Mouse (Mus musculus) intestine, embryonic 14.5 days (tissue): ENCODE data around the gene Gm20767. TPM values are rescaled to one million over a fixed set of nuclear protein-coding genes. Genes with fewer than 3 reads are reported as not detected.
"Not testable (repeated sequence)": the region's sequence is repeated elsewhere in the genome, so short reads cannot be mapped to it uniquely, and the experiment has no call there.

Experiments
- ATAC-seq: fragments of 200-750 bp; cut with Nextera tagmentation; replicated peaks from 2 replicates; pipeline ENCODE4 v1.8.0; 2017; ENCODE audit warnings: low read depth, moderate number of reproducible peaks, moderate TSS enrichment, moderate library complexity; ENCODE audit not compliant: low FRiP score, low TSS enrichment
- DNase-seq: peaks from one replicate; pipeline ENCODE4 v3.0.0-alpha.2; 2018; ENCODE audit warnings: low spot score
- H3K27ac ChIP-seq: fragments of 300-500 bp; sonication (generic); 2 replicates; pipeline ENCODE4 v1.5.1; 2014; ENCODE audit warnings: low read depth, mild to moderate bottlenecking, control low read depth
- H3K27me3 ChIP-seq: fragments of 300-500 bp; sonication (generic); replicated peaks from 2 replicates; pipeline ENCODE4 v1.6.1; 2014; ENCODE audit warnings: low read length, control low read depth; ENCODE audit not compliant: control insufficient read depth, insufficient read depth
- H3K36me3 ChIP-seq: fragments of 300-500 bp; sonication (generic); 2 replicates; pipeline ENCODE4 v1.6.1; 2014; ENCODE audit warnings: low read length, control low read depth; ENCODE audit not compliant: control insufficient read depth, insufficient read depth
- H3K4me1 ChIP-seq: fragments of 300-500 bp; sonication (generic); replicated peaks from 2 replicates; pipeline ENCODE4 v1.6.1; 2014; ENCODE audit warnings: low read length, control low read depth, mixed read lengths; ENCODE audit not compliant: control insufficient read depth, insufficient read depth
- H3K4me2 ChIP-seq: fragments of 300-500 bp; sonication (generic); 2 replicates; pipeline ENCODE4 v1.6.1; 2014; ENCODE audit warnings: low read length
- H3K4me3 ChIP-seq: fragments of 300-500 bp; sonication (generic); 2 replicates; pipeline ENCODE4 v1.5.1; 2014; ENCODE audit warnings: low read depth, low read length, control low read depth, mixed read lengths
- H3K9ac ChIP-seq: fragments of 300-500 bp; sonication (generic); 2 replicates; pipeline ENCODE4 v1.6.1; 2014; ENCODE audit warnings: mild to moderate bottlenecking, low read length
- H3K9me3 ChIP-seq: fragments of 300-500 bp; sonication (generic); 2 replicates; pipeline ENCODE4 v1.6.1; 2016; ENCODE audit warnings: low read length, control low read depth; ENCODE audit not compliant: control insufficient read depth
- WGBS: fragments of 180-500 bp; shearing (Covaris S2); extraction: QIAGEN DNeasy Blood & Tissue Kit; methylation state at CpG from one replicate; pipeline ENCODE4 v1.1.7; 2014; 5-methylcytosine and 5-hydroxymethylcytosine counted together
- polyA plus RNA-seq: library from polyadenylated mRNA; unstranded; fragments of >200 nt; fragmentation: Nextera tagmentation; extraction: Ambion mirVana; gene quantifications from 2 replicates; pipeline ENCODE4 v1.2.1, GENCODE M21; 2014

The Gm20767 gene
- polyA plus RNA-seq, result not detected in 2 replicates

DNA sequence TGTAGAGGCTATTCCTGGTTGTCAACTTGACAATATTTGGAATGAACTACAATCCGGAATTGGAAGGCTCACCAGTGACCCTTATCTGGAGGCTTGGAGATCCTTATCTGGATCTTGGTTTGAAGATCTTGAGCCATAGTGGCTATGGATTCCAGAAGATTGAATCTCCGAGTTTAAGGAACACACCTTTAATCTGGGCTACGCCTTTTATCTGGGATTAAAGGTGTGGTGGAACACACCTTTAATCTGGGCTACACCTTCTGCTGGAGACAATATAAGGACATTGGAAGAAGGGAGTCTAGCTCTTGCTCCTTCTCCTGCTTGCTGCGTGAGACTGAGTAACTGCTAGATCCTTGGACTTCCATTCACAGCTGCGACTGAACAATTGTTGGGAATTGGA is at the start of gene Gm20767:
Gm20767 (plus strand) TSS at position 301 of the 400 bp plus-strand sequence.
- H3K9ac ChIP-seq, DNase-seq, H3K27me3 ChIP-seq, H3K9me3 ChIP-seq, H3K4me3 ChIP-seq, ATAC-seq, H3K4me2 ChIP-seq, H3K4me1 ChIP-seq, H3K36me3 ChIP-seq, H3K27ac ChIP-seq: not testable (repeated sequence)
- WGBS, result 100% methylated on average over 1 of the region's 5 CpGs

DNA sequence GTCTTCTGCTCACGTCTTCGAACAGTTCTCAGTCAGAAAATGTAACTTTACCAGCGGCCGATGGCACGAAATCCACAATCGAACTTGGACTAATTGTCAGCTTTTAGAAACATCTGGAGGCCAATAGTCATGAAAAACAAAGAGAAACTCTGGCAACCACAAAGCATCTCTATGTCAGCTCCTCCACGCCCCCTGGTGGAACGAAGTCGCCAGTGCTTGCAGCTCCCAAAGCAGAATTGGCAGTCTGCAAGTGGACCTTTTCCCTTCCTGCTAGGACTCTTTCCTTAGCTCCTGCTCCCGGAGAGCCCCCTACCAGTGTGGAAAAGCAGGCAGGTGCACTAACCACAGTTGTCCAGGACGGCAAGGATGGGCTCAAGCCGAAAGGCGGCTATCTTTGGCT is 47.1 kb upstream of the Gm20767 start:
- not testable (repeated sequence) for DNase-seq, H3K27me3 ChIP-seq, H3K4me3 ChIP-seq, H3K36me3 ChIP-seq, H3K9me3 ChIP-seq, H3K9ac ChIP-seq, H3K27ac ChIP-seq, H3K4me1 ChIP-seq, ATAC-seq, H3K4me2 ChIP-seq
- WGBS, result no CpG with 5 or more reads among the region's 13 CpGs

DNA sequence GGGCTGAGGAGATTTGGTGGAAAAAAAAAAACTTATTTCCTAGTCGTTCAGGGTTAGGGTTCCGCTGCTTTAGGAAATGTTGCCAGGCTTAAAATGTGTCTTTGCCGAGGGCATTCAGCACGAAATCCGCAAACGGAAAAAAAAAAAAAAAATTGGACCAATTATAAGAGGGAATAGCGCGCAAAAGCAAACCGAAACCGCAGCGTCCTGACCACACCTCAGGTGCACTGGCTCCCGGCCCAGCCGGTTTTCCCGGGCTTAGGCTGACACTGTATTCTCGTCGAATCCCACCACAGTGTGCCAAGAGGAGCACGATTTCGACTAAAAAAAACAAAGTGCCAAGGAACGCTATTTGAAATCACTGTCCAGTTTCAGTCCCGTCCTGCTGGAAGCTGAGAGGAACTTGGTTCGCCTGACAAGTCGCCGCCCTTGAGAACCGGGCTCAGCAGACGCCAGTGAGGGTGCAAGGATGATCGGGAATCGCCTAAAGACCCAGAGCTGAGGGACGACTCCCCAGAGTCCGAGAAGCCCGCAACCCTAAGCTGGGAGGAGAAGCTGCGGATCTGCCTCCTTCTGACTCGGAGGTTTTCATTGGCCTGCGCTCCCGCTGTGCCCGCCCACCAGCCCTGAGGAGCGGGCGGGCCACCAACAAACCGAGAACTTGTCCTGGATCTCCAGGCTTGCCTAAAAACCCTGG is 43.7 kb upstream of the Gm20767 start:
- not testable (repeated sequence) for H3K9me3 ChIP-seq, H3K27ac ChIP-seq, H3K36me3 ChIP-seq, H3K27me3 ChIP-seq, H3K4me1 ChIP-seq, H3K9ac ChIP-seq
- ATAC-seq, result peak; percentile 78
- Histone ChIP-seq H3K4me2 (peak overlapping the region; percentile 30; the same call in 1 of the 2 replicates), H3K4me3 (peak overlapping the region; percentile 8; the same call in 1 of the 2 replicates)
- whole genome bisulfite sequencing, result under 1% methylated on average over 23 of the region's 38 CpGs
- peak; percentile 67 for DNase-seq

DNA sequence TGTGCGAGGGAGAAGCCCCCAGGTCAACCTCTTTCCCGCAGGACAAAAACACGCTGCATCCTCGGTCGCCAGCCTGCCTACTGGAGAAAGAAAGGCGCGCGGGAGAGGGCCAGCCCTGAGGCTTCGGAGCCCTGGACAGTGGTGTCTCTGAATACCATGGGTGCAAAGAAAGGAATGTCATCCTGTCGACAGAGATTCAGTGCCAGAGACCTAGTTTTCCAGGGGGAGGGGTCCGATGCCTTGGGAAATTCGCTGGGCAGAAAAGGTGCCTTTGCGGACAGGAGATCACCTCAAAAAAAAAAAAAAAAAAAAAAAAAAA is 43.1 kb upstream of the Gm20767 start:
- WGBS, result 0% methylated on average over 5 of the region's 13 CpGs
- DNase-seq, H3K4me3 ChIP-seq, H3K27me3 ChIP-seq, H3K9me3 ChIP-seq, H3K36me3 ChIP-seq, H3K27ac ChIP-seq, H3K4me2 ChIP-seq, H3K4me1 ChIP-seq, H3K9ac ChIP-seq: not testable (repeated sequence)
- ATAC-seq, result 0 out of 2 replicates have a peak, but pooled peaks have one; percentile 12

DNA sequence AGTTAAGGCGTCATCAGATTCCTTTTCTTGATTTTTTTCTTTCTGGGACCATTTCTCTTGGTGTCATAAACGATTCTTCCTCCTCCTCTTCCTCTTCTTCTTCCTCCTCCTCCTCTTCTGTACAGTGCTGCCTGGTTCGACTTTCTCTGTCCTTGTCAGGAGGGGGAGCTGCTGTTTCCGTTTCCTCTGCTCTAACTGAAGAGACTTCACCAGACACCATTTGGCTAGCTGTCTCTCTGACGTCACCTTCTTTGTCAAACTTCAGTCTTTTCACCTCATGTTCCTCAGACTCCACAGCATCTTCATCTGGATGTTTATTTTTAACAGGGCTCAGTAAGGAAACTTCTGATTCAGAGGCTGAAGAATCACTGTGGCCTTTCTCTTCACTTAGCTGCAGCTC is 40.7 kb upstream of the Gm20767 start:
- not testable (repeated sequence) for ATAC-seq, H3K9ac ChIP-seq, H3K27ac ChIP-seq, H3K36me3 ChIP-seq, H3K4me3 ChIP-seq, H3K27me3 ChIP-seq, DNase-seq, H3K9me3 ChIP-seq, H3K4me1 ChIP-seq, H3K4me2 ChIP-seq
- WGBS, result no CpG with 5 or more reads among the region's 5 CpGs

DNA sequence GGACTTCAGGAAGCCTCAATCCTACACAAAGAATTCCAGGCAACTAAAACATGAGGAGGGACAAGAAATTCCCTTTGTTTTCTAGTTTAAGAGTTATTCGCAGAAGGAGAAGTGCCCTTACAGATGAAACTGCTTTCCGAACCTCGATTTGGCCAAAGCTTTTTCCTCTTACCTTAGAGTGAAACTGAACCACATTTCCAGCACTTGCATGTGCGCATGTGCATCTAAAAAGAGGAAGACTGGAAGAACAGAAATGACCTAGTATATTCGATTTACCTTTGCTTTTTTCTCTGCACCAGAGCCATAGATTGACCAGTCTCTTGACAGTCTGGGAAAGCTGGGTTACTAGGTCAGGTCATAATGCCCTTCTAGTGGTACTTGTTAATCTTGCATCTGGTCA is 33.5 kb upstream of the Gm20767 start:
- not testable (repeated sequence) for DNase-seq, H3K4me2 ChIP-seq, H3K27ac ChIP-seq, H3K4me1 ChIP-seq, H3K9me3 ChIP-seq, H3K4me3 ChIP-seq, ATAC-seq, H3K36me3 ChIP-seq, H3K9ac ChIP-seq, H3K27me3 ChIP-seq
- WGBS, result no CpG with 5 or more reads among the region's 5 CpGs

DNA sequence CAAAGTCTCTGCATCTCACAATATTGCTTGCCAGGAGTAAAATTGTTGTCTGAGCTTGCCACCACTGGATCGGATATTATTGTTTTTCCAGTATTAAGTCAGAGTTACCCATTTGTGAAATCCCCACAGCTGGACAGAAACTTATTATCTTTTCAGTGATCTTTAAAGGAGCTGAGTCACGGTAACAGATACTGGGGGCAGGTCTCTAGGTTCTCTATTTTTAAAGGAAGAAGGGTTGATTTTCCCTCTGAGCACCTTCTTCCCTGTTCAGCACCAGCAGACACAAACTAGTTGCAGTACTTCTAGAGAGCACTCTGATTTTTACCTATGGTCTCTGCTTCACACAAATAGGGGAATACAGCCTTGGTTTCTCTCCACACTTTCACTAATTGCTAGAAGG is 33.0 kb upstream of the Gm20767 start:
- WGBS, result 70% methylated on average over 1 of the region's 2 CpGs
- H3K27ac ChIP-seq, H3K36me3 ChIP-seq, H3K9me3 ChIP-seq, H3K27me3 ChIP-seq, H3K4me2 ChIP-seq, H3K4me1 ChIP-seq, DNase-seq, H3K4me3 ChIP-seq, ATAC-seq, H3K9ac ChIP-seq: not testable (repeated sequence)

DNA sequence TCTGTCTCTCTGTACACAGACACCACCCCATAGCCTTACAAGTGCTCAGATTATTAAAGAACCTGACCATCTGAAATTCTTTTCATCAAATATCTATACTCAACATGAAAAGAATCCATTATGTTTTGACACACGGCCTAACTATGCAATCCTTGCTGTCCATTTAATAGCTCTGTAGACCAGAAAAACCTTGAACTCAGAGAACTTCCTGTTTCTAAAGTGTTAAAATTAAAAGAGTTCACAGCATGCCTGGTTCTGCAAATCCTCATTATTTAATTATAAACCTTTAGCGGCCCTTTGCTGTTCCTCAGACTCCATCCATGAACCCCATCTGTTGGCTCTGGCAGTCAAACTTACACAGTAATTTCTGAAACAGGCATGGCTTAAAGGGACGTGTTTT is 2.3 kb downstream of the Gm20767 start:
- H3K9ac ChIP-seq, H3K4me2 ChIP-seq, H3K4me1 ChIP-seq, H3K4me3 ChIP-seq, H3K27ac ChIP-seq, DNase-seq, ATAC-seq, H3K9me3 ChIP-seq, H3K36me3 ChIP-seq, H3K27me3 ChIP-seq: not testable (repeated sequence)
- WGBS, result 92% methylated on average over 2 of the region's 3 CpGs

DNA sequence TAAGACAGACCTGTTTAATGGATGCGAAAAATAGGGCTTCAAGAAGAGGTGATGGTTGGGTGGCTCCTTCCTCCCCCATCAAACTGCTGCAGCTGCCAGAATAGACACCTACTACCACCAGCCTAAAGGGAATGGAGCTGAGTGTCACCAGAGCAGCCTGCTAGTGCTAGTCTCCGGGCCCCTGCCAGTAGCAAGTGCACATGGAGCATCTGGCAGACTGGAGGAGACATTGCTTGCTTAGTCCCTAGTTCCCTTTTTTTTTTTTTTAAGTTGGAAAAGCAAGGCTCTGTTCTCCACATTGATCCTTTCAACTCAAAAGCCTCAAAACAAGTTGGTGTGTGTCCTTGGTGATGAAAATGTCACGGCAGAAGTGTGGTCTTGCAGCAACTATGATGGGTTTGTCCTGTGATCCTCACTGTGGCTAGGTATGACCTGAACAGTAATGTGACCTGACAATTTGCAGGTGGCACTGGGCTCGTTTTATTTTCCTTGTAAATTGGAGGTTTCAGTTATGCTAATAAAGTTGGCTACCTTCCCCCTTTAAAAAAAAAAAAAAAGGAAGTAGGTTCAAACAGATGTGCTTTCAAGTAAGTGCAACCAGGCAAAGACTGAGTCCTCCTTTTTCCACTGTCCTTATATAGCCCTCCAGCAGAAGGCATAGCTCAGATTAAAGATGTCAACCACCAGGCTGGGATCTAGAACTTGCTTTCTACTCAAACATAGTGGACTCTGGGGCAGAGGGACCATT is 9.8 kb downstream of the Gm20767 start:
- H3K27ac ChIP-seq, H3K9ac ChIP-seq, ATAC-seq, H3K36me3 ChIP-seq, H3K27me3 ChIP-seq, H3K4me1 ChIP-seq, H3K9me3 ChIP-seq, H3K4me3 ChIP-seq, H3K4me2 ChIP-seq, DNase-seq: not testable (repeated sequence)
- WGBS, result 70% methylated on average over 3 of the region's 4 CpGs
